Mouse (Mus musculus): ENCODE data around the gene Acaa1b. TPM values are rescaled to one million over a fixed set of nuclear protein-coding genes. Genes with fewer than 3 reads are reported as not detected.
A peak's percentile ranks its signal among the peaks of the same experiment; 100 is the strongest.

The Acaa1b gene
- 8.1 and 13.5 TPM in 2 replicates for polyA plus RNA-seq (2014; fragmentation: Nextera tagmentation; extraction: Ambion mirVana)

GRCm38 (mm10) chr9:119156278-119157201 lies at the start of gene Acaa1b:
Gene Acaa1b (minus strand): TSS chr9:119157093.
- peak within 1 kb of the TSS; percentile 57 for H3K4me2 ChIP-seq (replicated peaks; ENCODE audit: low read depth, low read length)
- no peak within 1 kb of the TSS for H3K27ac ChIP-seq (ENCODE audit: low read depth, low read length)
- H3K27me3 ChIP-seq (ENCODE audit: control insufficient read depth, insufficient read depth, low read length), result no peaks in the 10 kb centered on the region
- ATAC-seq (ENCODE audit: low FRiP score, low TSS enrichment), result peak; percentile 90
- peak within 1 kb of the TSS; percentile 42 for H3K4me3 ChIP-seq (ENCODE audit: low read length)
- no peaks in the 10 kb centered on the region for H3K4me1 ChIP-seq (ENCODE audit: control insufficient read depth, insufficient read depth, low read length)
- WGBS, result 1% methylated on average over 65 of the region's 65 CpGs
- no peaks in the 10 kb centered on the region for H3K9me3 ChIP-seq (ENCODE audit: control insufficient read depth, low read length)
- no peaks in the 10 kb centered on the region for H3K36me3 ChIP-seq (ENCODE audit: control insufficient read depth, insufficient read depth, low read length)
- H3K9ac ChIP-seq (ENCODE audit: low read depth, low read length), result peak within 1 kb of the TSS; percentile 47; the same call in 1 of the 2 replicates

GRCm38 (mm10) chr9:119206666-119207065 lies 49.8 kb upstream of the Acaa1b start:
- H3K27me3 ChIP-seq (ENCODE audit: control insufficient read depth, insufficient read depth, low read length), result no peaks in the 10 kb centered on the region
- ATAC-seq (ENCODE audit: low FRiP score, low TSS enrichment), result no peak
- H3K4me3 ChIP-seq (ENCODE audit: low read length), result no peak overlapping the region
- 67% methylated on average over 2 of the region's 2 CpGs for WGBS
- peaks cover 6% of the 10 kb centered on the region for H3K9me3 ChIP-seq (ENCODE audit: control insufficient read depth, low read length)
- no peak overlapping the region for H3K9ac ChIP-seq (ENCODE audit: low read depth, low read length)
- H3K27ac ChIP-seq (ENCODE audit: low read depth, low read length), result no peak overlapping the region
- no peaks in the 10 kb centered on the region for H3K36me3 ChIP-seq (ENCODE audit: control insufficient read depth, insufficient read depth, low read length)
- H3K4me2 ChIP-seq (replicated peaks; ENCODE audit: low read depth, low read length), result no peak overlapping the region
- H3K4me1 ChIP-seq (ENCODE audit: control insufficient read depth, insufficient read depth, low read length), result no peaks in the 10 kb centered on the region

- whole genome bisulfite sequencing, result 93% methylated on average over 5 of the region's 5 CpGs
- H3K9ac ChIP-seq (ENCODE audit: low read depth, low read length), result no peak overlapping the region
- no peak overlapping the region for H3K4me3 ChIP-seq (ENCODE audit: low read length)
- no peak overlapping the region for H3K27ac ChIP-seq (ENCODE audit: low read depth, low read length)
- no peak for ATAC-seq (ENCODE audit: low FRiP score, low TSS enrichment)
- H3K9me3 ChIP-seq (ENCODE audit: control insufficient read depth, low read length), result peaks cover 6% of the 10 kb centered on the region
- H3K4me1 ChIP-seq (ENCODE audit: control insufficient read depth, insufficient read depth, low read length), result no peaks in the 10 kb centered on the region
- no peaks in the 10 kb centered on the region for H3K36me3 ChIP-seq (ENCODE audit: control insufficient read depth, insufficient read depth, low read length)
- H3K4me2 ChIP-seq (replicated peaks; ENCODE audit: low read depth, low read length), result no peak overlapping the region
- no peaks in the 10 kb centered on the region for H3K27me3 ChIP-seq (ENCODE audit: control insufficient read depth, insufficient read depth, low read length)
Measured at GRCm38 (mm10) chr9:119205756-119206155, 48.9 kb upstream of the Acaa1b start.

GRCm38 (mm10) chr9:119203617-119204016 lies 46.7 kb upstream of the Acaa1b start:
- 94% methylated on average over 9 of the region's 9 CpGs for WGBS
- Histone ChIP-seq H3K36me3 (ENCODE audit: control insufficient read depth, insufficient read depth, low read length) (no peaks in the 10 kb centered on the region), H3K9me3 (ENCODE audit: control insufficient read depth, low read length) (peaks cover 6% of the 10 kb centered on the region), H3K27ac (ENCODE audit: low read depth, low read length) (no peak overlapping the region), H3K27me3 (ENCODE audit: control insufficient read depth, insufficient read depth, low read length) (no peaks in the 10 kb centered on the region), H3K9ac (ENCODE audit: low read depth, low read length) (no peak overlapping the region), H3K4me3 (ENCODE audit: low read length) (no peak overlapping the region), H3K4me2 (replicated peaks; ENCODE audit: low read depth, low read length) (no peak overlapping the region), H3K4me1 (ENCODE audit: control insufficient read depth, insufficient read depth, low read length) (no peaks in the 10 kb centered on the region)
- no peak for ATAC-seq (ENCODE audit: low FRiP score, low TSS enrichment)

GRCm38 (mm10) chr9:119201653-119202052 lies 44.8 kb upstream of the Acaa1b start:
- Histone ChIP-seq H3K9ac (ENCODE audit: low read depth, low read length) (no peak overlapping the region), H3K27me3 (ENCODE audit: control insufficient read depth, insufficient read depth, low read length) (no peaks in the 10 kb centered on the region), H3K27ac (ENCODE audit: low read depth, low read length) (no peak overlapping the region), H3K4me1 (ENCODE audit: control insufficient read depth, insufficient read depth, low read length) (no peaks in the 10 kb centered on the region), H3K4me2 (replicated peaks; ENCODE audit: low read depth, low read length) (no peak overlapping the region), H3K4me3 (ENCODE audit: low read length) (no peak overlapping the region), H3K9me3 (ENCODE audit: control insufficient read depth, low read length) (peaks cover 6% of the 10 kb centered on the region), H3K36me3 (ENCODE audit: control insufficient read depth, insufficient read depth, low read length) (no peaks in the 10 kb centered on the region)
- no peak for ATAC-seq (ENCODE audit: low FRiP score, low TSS enrichment)
- WGBS, result 89% methylated on average over 5 of the region's 5 CpGs

- H3K4me3 ChIP-seq (ENCODE audit: low read length), result no peak overlapping the region
- no peak overlapping the region for H3K4me2 ChIP-seq (replicated peaks; ENCODE audit: low read depth, low read length)
- no peak; the same call in 1 of the 2 replicates for ATAC-seq (ENCODE audit: low FRiP score, low TSS enrichment)
- 79% methylated on average over 10 of the region's 10 CpGs for WGBS
- no peaks in the 10 kb centered on the region for H3K4me1 ChIP-seq (ENCODE audit: control insufficient read depth, insufficient read depth, low read length)
- peaks cover 2% of the 10 kb centered on the region for H3K9me3 ChIP-seq (ENCODE audit: control insufficient read depth, low read length)
- H3K36me3 ChIP-seq (ENCODE audit: control insufficient read depth, insufficient read depth, low read length), result no peaks in the 10 kb centered on the region
- H3K27ac ChIP-seq (ENCODE audit: low read depth, low read length), result no peak overlapping the region
- H3K27me3 ChIP-seq (ENCODE audit: control insufficient read depth, insufficient read depth, low read length), result no peaks in the 10 kb centered on the region
- no peak overlapping the region for H3K9ac ChIP-seq (ENCODE audit: low read depth, low read length)
Measured at GRCm38 (mm10) chr9:119199151-119199861, 42.4 kb upstream of the Acaa1b start.

- H3K36me3 ChIP-seq (ENCODE audit: control insufficient read depth, insufficient read depth, low read length), result no peaks in the 10 kb centered on the region
- WGBS, result 39% methylated on average over 11 of the region's 11 CpGs
- no peaks in the 10 kb centered on the region for H3K4me1 ChIP-seq (ENCODE audit: control insufficient read depth, insufficient read depth, low read length)
- H3K9me3 ChIP-seq (ENCODE audit: control insufficient read depth, low read length), result no peaks in the 10 kb centered on the region
- H3K9ac ChIP-seq (ENCODE audit: low read depth, low read length), result no peak overlapping the region
- ATAC-seq (ENCODE audit: low FRiP score, low TSS enrichment), result 0 out of 2 replicates have a peak, but pooled peaks have one; percentile 64
- H3K27ac ChIP-seq (ENCODE audit: low read depth, low read length), result no peak overlapping the region
- no peak overlapping the region for H3K4me2 ChIP-seq (replicated peaks; ENCODE audit: low read depth, low read length)
- no peak overlapping the region for H3K4me3 ChIP-seq (ENCODE audit: low read length)
- no peaks in the 10 kb centered on the region for H3K27me3 ChIP-seq (ENCODE audit: control insufficient read depth, insufficient read depth, low read length)
Measured at GRCm38 (mm10) chr9:119192202-119192990, 35.5 kb upstream of the Acaa1b start.

- H3K4me1 ChIP-seq (ENCODE audit: control insufficient read depth, insufficient read depth, low read length), result no peaks in the 10 kb centered on the region
- H3K36me3 ChIP-seq (ENCODE audit: control insufficient read depth, insufficient read depth, low read length), result no peaks in the 10 kb centered on the region
- no peaks in the 10 kb centered on the region for H3K27me3 ChIP-seq (ENCODE audit: control insufficient read depth, insufficient read depth, low read length)
- 35% methylated on average over 3 of the region's 3 CpGs for WGBS
- H3K9me3 ChIP-seq (ENCODE audit: control insufficient read depth, low read length), result no peaks in the 10 kb centered on the region
- ATAC-seq (ENCODE audit: low FRiP score, low TSS enrichment), result no peak
- no peak overlapping the region for H3K27ac ChIP-seq (ENCODE audit: low read depth, low read length)
- no peak overlapping the region for H3K9ac ChIP-seq (ENCODE audit: low read depth, low read length)
- H3K4me3 ChIP-seq (ENCODE audit: low read length), result no peak overlapping the region
- H3K4me2 ChIP-seq (replicated peaks; ENCODE audit: low read depth, low read length), result no peak overlapping the region
Measured at GRCm38 (mm10) chr9:119181241-119181728, 24.4 kb upstream of the Acaa1b start.

Measured in kidney, embryonic 14.5 days (tissue).